Mouse (Mus musculus): ENCODE data around the gene Tnnt3. TPM values are rescaled to one million over a fixed set of nuclear protein-coding genes. Genes with fewer than 3 reads are reported as not detected.

The Tnnt3 gene
- polyA plus RNA-seq, 2 experiments = 114 to 183 TPM

DNA sequence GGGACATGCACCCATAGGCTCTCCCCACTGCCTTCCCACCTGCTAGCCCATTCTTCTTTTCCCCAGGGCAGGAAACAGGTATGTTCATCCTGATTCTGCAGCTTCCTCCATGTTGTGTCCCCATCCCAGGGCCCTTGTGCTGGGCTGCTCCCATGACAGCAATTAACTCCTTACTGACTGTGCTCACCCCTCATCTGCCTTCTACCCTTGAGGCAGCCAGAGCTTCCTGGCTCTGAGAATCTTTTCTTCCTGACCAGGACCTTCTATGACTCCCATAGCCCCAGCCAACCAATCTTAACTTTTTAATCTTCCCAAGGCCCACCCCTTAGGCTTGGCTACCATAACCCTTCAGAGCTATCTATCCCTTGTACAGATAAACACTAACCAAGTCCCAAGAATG, 19.3 kb upstream of the Tnnt3 start:
- Histone ChIP-seq H3K36me3 (ENCODE audit: control insufficient read depth, insufficient read depth, low read length) (no peaks in the 10 kb centered on the region), H3K4me1 (ENCODE audit: control insufficient read depth, insufficient read depth, low read length) (peaks cover 47% of the 10 kb centered on the region), H3K27me3 (ENCODE audit: control insufficient read depth, insufficient read depth, low read length) (no peaks in the 10 kb centered on the region), H3K9ac (ENCODE audit: low read depth, low read length, severe bottlenecking) (no peak overlapping the region), H3K27ac (replicated peaks; ENCODE audit: low read depth, low read length) (peak overlapping the region; percentile 41; the same call in 1 of the 2 replicates), H3K9me3 (ENCODE audit: control insufficient read depth, low read length) (no peaks in the 10 kb centered on the region), H3K4me2 (replicated peaks; ENCODE audit: low read depth, low read length, severe bottlenecking) (no peak overlapping the region), H3K4me3 (replicated peaks; ENCODE audit: low read length) (no peak overlapping the region)
- no peak for TF ChIP-seq POLR2A (IDR thresholded peaks at IDR 0.05; ENCODE audit: borderline replicate concordance, extremely low read depth, insufficient read depth, insufficient read length)
- DNase-seq (ENCODE audit: low spot score) = no peak
- no peak for ATAC-seq (ENCODE audit: low FRiP score, low read depth)

DNA sequence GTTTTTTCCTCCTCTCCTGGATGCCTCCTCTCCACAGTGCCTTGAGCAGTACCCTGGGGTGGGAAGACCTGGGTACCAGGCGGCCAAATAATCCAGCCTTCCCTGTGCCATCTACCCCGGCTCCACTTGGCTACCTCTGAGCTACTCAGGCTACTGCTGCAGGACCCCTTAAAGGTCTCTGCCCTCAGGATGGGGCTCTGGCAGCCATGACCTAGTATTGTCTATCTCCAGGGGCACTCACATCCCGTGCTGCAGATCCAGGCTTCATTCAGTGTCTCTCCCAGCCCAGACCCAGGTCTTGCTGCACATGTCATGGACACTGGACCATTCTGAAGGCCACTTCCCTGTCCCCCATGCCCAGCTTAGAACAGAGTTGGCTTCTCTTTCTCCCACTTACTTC, 18.8 kb upstream of the Tnnt3 start:
- no peak for ATAC-seq (ENCODE audit: low FRiP score, low read depth)
- no peak overlapping the region for H3K4me2 ChIP-seq (replicated peaks; ENCODE audit: low read depth, low read length, severe bottlenecking)
- WGBS = 92% methylated on average over 3 of the region's 3 CpGs
- no peak for DNase-seq (ENCODE audit: low spot score)
- no peak overlapping the region for H3K9ac ChIP-seq (ENCODE audit: low read depth, low read length, severe bottlenecking)
- H3K36me3 ChIP-seq (ENCODE audit: control insufficient read depth, insufficient read depth, low read length) = no peaks in the 10 kb centered on the region
- H3K4me3 ChIP-seq (replicated peaks; ENCODE audit: low read length) = no peak overlapping the region
- H3K27ac ChIP-seq (replicated peaks; ENCODE audit: low read depth, low read length) = no peak overlapping the region
- H3K4me1 ChIP-seq (ENCODE audit: control insufficient read depth, insufficient read depth, low read length) = peaks cover 48% of the 10 kb centered on the region
- no peaks in the 10 kb centered on the region for H3K27me3 ChIP-seq (ENCODE audit: control insufficient read depth, insufficient read depth, low read length)
- no peaks in the 10 kb centered on the region for H3K9me3 ChIP-seq (ENCODE audit: control insufficient read depth, low read length)
- TF ChIP-seq POLR2A (IDR thresholded peaks at IDR 0.05; ENCODE audit: borderline replicate concordance, extremely low read depth, insufficient read depth, insufficient read length) = no peak

DNA sequence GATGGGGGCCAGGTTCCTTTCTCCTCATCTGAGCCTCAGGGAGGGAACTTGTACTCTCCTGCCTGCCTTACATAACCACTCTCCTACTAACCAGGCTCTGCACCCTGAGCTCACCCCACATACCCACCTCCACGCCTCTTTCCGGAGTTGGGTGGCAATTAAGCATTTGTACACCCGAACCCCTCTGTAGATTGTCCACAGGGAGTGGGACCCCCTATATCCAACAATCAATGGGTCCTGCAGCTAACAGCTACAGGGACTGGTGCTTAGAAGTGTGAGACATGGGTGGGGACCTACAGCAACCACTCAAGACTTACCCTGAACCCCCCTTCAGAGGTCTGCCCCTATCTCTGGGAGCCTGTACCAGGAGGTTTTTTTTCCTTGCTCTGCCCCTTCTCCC, 18.0 kb upstream of the Tnnt3 start:
- no peaks in the 10 kb centered on the region for H3K27me3 ChIP-seq (ENCODE audit: control insufficient read depth, insufficient read depth, low read length)
- no peaks in the 10 kb centered on the region for H3K9me3 ChIP-seq (ENCODE audit: control insufficient read depth, low read length)
- H3K4me3 ChIP-seq (replicated peaks; ENCODE audit: low read length) = no peak overlapping the region
- ATAC-seq (ENCODE audit: low FRiP score, low read depth) (no peak), DNase-seq (ENCODE audit: low spot score) (no peak)
- peak overlapping the region; percentile 98 for H3K27ac ChIP-seq (replicated peaks; ENCODE audit: low read depth, low read length)
- 93% methylated on average over 3 of the region's 3 CpGs for WGBS
- H3K36me3 ChIP-seq (ENCODE audit: control insufficient read depth, insufficient read depth, low read length) = 0 out of 2 replicates have a peak, but pooled peaks cover 1% of the 10 kb centered on the region
- no peak overlapping the region for H3K4me2 ChIP-seq (replicated peaks; ENCODE audit: low read depth, low read length, severe bottlenecking)
- TF ChIP-seq POLR2A (IDR thresholded peaks at IDR 0.05; ENCODE audit: borderline replicate concordance, extremely low read depth, insufficient read depth, insufficient read length) = no peak
- H3K9ac ChIP-seq (ENCODE audit: low read depth, low read length, severe bottlenecking) = no peak overlapping the region; the same call in 1 of the 2 replicates
- peaks cover 54% of the 10 kb centered on the region for H3K4me1 ChIP-seq (ENCODE audit: control insufficient read depth, insufficient read depth, low read length)

DNA sequence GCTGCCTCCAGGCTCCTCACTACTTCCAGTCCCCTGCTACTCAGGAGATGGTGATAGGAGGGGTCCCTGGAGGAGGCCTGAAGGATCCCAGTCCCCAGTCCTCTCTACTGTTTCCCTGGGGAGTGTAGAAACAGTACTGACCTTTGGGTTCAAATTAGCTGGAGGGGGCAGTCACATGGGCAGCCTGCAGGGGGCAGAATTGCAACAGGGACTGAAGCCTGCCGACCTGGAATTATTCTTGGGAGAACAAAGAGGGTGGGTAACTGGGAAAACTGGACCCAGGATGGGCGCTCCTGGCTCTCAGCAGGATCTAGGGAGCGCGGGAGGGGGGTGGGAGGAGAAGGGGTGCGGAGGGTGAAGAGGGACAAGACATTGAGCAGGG, 17.5 kb upstream of the Tnnt3 start:
- 6% methylated on average over 5 of the region's 5 CpGs for WGBS
- DNase-seq (ENCODE audit: low spot score) = peak; percentile 66
- Histone ChIP-seq H3K27ac (replicated peaks; ENCODE audit: low read depth, low read length) (peak overlapping the region; percentile 98), H3K9ac (ENCODE audit: low read depth, low read length, severe bottlenecking) (peak overlapping the region; percentile 40), H3K4me3 (replicated peaks; ENCODE audit: low read length) (no peak overlapping the region), H3K9me3 (ENCODE audit: control insufficient read depth, low read length) (no peaks in the 10 kb centered on the region), H3K4me2 (replicated peaks; ENCODE audit: low read depth, low read length, severe bottlenecking) (peak overlapping the region; percentile 44), H3K36me3 (ENCODE audit: control insufficient read depth, insufficient read depth, low read length) (0 out of 2 replicates have a peak, but pooled peaks cover 5% of the 10 kb centered on the region), H3K4me1 (ENCODE audit: control insufficient read depth, insufficient read depth, low read length) (peaks cover 60% of the 10 kb centered on the region), H3K27me3 (ENCODE audit: control insufficient read depth, insufficient read depth, low read length) (no peaks in the 10 kb centered on the region)
- no peak for ATAC-seq (ENCODE audit: low FRiP score, low read depth)
- no peak for TF ChIP-seq POLR2A (IDR thresholded peaks at IDR 0.05; ENCODE audit: borderline replicate concordance, extremely low read depth, insufficient read depth, insufficient read length)

DNA sequence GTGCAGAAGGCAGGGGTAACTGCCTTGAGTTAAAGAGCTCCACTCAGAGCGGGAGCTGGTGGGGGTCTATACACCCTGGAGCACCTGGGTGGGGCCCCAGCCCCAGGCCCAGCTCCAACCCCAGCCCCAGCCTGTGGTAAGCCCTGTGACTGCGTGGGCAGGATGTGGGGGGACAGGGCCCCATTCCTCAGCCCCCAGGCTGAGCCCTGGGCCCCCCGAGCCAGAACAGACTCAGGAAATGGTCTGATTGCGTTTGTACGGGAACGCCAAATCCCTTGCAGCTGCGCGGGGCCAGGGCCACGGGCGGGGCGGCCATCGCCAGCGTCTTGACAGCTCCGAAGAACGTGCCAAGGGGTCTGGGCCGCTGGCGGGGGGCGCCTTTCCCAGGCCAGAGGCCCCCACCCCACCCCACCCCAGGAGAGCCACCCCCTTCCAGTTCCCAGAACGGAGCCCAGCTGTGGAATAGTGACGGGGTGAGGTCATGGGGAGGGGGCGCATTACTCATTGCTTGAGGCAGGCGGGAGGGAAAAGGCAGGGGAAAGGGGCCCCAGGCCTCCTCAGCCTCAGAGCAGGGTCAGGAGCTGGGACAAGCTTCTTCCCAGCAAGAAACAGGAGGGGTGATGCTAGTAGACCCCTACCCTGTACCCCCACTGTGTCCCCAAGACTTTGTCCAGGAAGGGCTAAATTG, 16.9 kb upstream of the Tnnt3 start:
- Histone ChIP-seq H3K36me3 (ENCODE audit: control insufficient read depth, insufficient read depth, low read length) (0 out of 2 replicates have a peak, but pooled peaks cover 5% of the 10 kb centered on the region), H3K27me3 (ENCODE audit: control insufficient read depth, insufficient read depth, low read length) (no peaks in the 10 kb centered on the region), H3K9me3 (ENCODE audit: control insufficient read depth, low read length) (no peaks in the 10 kb centered on the region), H3K4me2 (replicated peaks; ENCODE audit: low read depth, low read length, severe bottlenecking) (peak overlapping the region; percentile 44), H3K4me3 (replicated peaks; ENCODE audit: low read length) (peak overlapping the region; percentile 13; the same call in 1 of the 2 replicates), H3K9ac (ENCODE audit: low read depth, low read length, severe bottlenecking) (peak overlapping the region; percentile 40), H3K27ac (replicated peaks; ENCODE audit: low read depth, low read length) (peak overlapping the region; percentile 98), H3K4me1 (ENCODE audit: control insufficient read depth, insufficient read depth, low read length) (peaks cover 65% of the 10 kb centered on the region)
- 3% methylated on average over 18 of the region's 22 CpGs for WGBS
- DNase-seq (ENCODE audit: low spot score) (peak; percentile 91), ATAC-seq (ENCODE audit: low FRiP score, low read depth) (peak; percentile 80)
- 0 out of 2 replicates have a peak, but pooled peaks have one; percentile 32 for TF ChIP-seq POLR2A (IDR thresholded peaks at IDR 0.05; ENCODE audit: borderline replicate concordance, extremely low read depth, insufficient read depth, insufficient read length)

Data from limb, embryonic 14.5 days (tissue).